In genomic region chr16:63179228-63179627, GRCm38 (mm10) we compare ENCODE assay signal across 13 mouse cellular contexts.
DNase-seq lines count a peak whose midpoint lies in the region; ATAC-seq lines count a peak whose summit lies in the region.
"Had no signal": no experiment of that assay in that cellular context is flagged by ENCODE, and none has a peak within 500 bp of the region (broad histone marks: within the 10 kb centered on the region; RNA-seq: fewer than 3 reads in every experiment).

No protein-coding gene starts in this region.

- no peak overlapping the region for H3K4me2 ChIP-seq in midbrain, embryonic 14.5 days (ENCODE audit: low read length)
- H3K4me2 ChIP-seq in midbrain, embryonic 16.5 days (ENCODE audit: low read length) = no peak overlapping the region
- H3K4me2 ChIP-seq: liver, embryonic 13.5 days; midbrain, embryonic 12.5 days; neural tube, embryonic 15.5 days had no signal

- H3K9me3 ChIP-seq in midbrain, embryonic 14.5 days (ENCODE audit: control insufficient read depth, low read length) = no peaks in the 10 kb centered on the region
- no peaks in the 10 kb centered on the region for H3K9me3 ChIP-seq in midbrain, embryonic 16.5 days (replicated peaks; ENCODE audit: control insufficient read depth, low read length, poor library complexity, severe bottlenecking)
- no peaks in the 10 kb centered on the region for H3K9me3 ChIP-seq in hindbrain, embryonic 10.5 days
- H3K9me3 ChIP-seq: liver, embryonic 13.5 days; midbrain, embryonic 12.5 days; neural tube, embryonic 15.5 days had no signal

- H3K36me3 ChIP-seq in midbrain, embryonic 14.5 days (ENCODE audit: control insufficient read depth, insufficient read depth, low read length) = no peaks in the 10 kb centered on the region
- H3K36me3 ChIP-seq in midbrain, embryonic 16.5 days (ENCODE audit: control insufficient read depth, insufficient read depth, low read length) = no peaks in the 10 kb centered on the region
- no peaks in the 10 kb centered on the region for H3K36me3 ChIP-seq in hindbrain, embryonic 10.5 days
- H3K36me3 ChIP-seq: liver, embryonic 13.5 days; midbrain, embryonic 12.5 days; neural tube, embryonic 15.5 days had no signal

- H3K27me3 ChIP-seq in midbrain, embryonic 14.5 days (ENCODE audit: control insufficient read depth, insufficient read depth, low read length) = no peaks in the 10 kb centered on the region
- H3K27me3 ChIP-seq in midbrain, embryonic 16.5 days (ENCODE audit: control insufficient read depth, insufficient read depth, low read depth, low read length) = no peaks in the 10 kb centered on the region
- H3K27me3 ChIP-seq in hindbrain, embryonic 10.5 days (ENCODE audit: insufficient read depth, poor library complexity, severe bottlenecking) = no peaks in the 10 kb centered on the region
- H3K27me3 ChIP-seq: CH12.LX; liver, embryonic 13.5 days; midbrain, embryonic 12.5 days; neural tube, embryonic 15.5 days had no signal

- H3K4me1 ChIP-seq in midbrain, embryonic 14.5 days (ENCODE audit: control insufficient read depth, insufficient read depth, low read length) = no peaks in the 10 kb centered on the region
- no peaks in the 10 kb centered on the region for H3K4me1 ChIP-seq in midbrain, embryonic 16.5 days (ENCODE audit: control insufficient read depth, insufficient read depth, low read length)
- H3K4me1 ChIP-seq in hindbrain, embryonic 10.5 days (replicated peaks) = no peaks in the 10 kb centered on the region
- H3K4me1 ChIP-seq: liver, embryonic 13.5 days; midbrain, embryonic 12.5 days; neural tube, embryonic 15.5 days had no signal

- no peak overlapping the region for H3K27ac ChIP-seq in midbrain, embryonic 14.5 days (replicated peaks; ENCODE audit: low read depth, low read length)
- no peak overlapping the region for H3K27ac ChIP-seq in midbrain, embryonic 16.5 days (ENCODE audit: low read length)
- H3K27ac ChIP-seq in hindbrain, embryonic 10.5 days = no peak overlapping the region
- H3K27ac ChIP-seq: liver, embryonic 13.5 days; midbrain, embryonic 12.5 days; neural tube, embryonic 15.5 days had no signal

- ATAC-seq in midbrain, embryonic 14.5 days (ENCODE audit: low FRiP score, low TSS enrichment) = no peak
- ATAC-seq in midbrain, embryonic 16.5 days = no peak

- no peak overlapping the region for H3K4me3 ChIP-seq in midbrain, embryonic 14.5 days (replicated peaks; ENCODE audit: low read depth, low read length)
- H3K4me3 ChIP-seq in midbrain, embryonic 16.5 days (ENCODE audit: low read depth, low read length) = no peak overlapping the region
- no peak overlapping the region for H3K4me3 ChIP-seq in hindbrain, embryonic 10.5 days
- H3K4me3 ChIP-seq: liver, embryonic 13.5 days; midbrain, embryonic 12.5 days; neural tube, embryonic 15.5 days had no signal

- 70% methylated on average over 5 of the region's 5 CpGs for WGBS in midbrain, embryonic 14.5 days
- 60% methylated on average over 5 of the region's 5 CpGs for WGBS in midbrain, embryonic 16.5 days
- WGBS in hindbrain, embryonic 10.5 days = 75% methylated on average over 5 of the region's 5 CpGs

- peak; percentile 18 for DNase-seq in midbrain, embryonic 14.5 days
- DNase-seq in frontal cortex, adult 2 months (ENCODE audit: extremely low spot score in 1 of 2, low spot score in 1 of 2) = peak; percentile 8 to 66
- DNase-seq in left cerebral cortex, adult 9 months (ENCODE audit: low spot score in 2 of 2) = peak; percentile 10 to 30
- peak; percentile 33 for DNase-seq in telencephalon, adult 2 months (ENCODE audit: low read depth, low spot score)
- DNase-seq in cerebellum, adult 18-20 months = no peak
- no peak for DNase-seq in hindbrain, embryonic 10.5 days (ENCODE audit: low spot score)
- DNase-seq: cerebellum, postnatal 25 days; gastrocnemius, postnatal 10 days; liver, embryonic 13.5 days had no signal

- no peak overlapping the region for H3K9ac ChIP-seq in midbrain, embryonic 14.5 days (replicated peaks; ENCODE audit: low read length)
- no peak overlapping the region for H3K9ac ChIP-seq in midbrain, embryonic 16.5 days (ENCODE audit: low read depth, low read length)
- H3K9ac ChIP-seq: liver, embryonic 13.5 days; midbrain, embryonic 12.5 days; neural tube, embryonic 15.5 days had no signal

Comparison
In these comparisons a context has a peak if more than half of its experiments do, and no peak if none do; other contexts are left out.
1. DNase-seq: peak in midbrain, embryonic 14.5 days (single experiment), frontal cortex, adult 2 months (2 of 2), left cerebral cortex, adult 9 months (2 of 2) and telencephalon, adult 2 months (single experiment); none in cerebellum, adult 18-20 months (0 of 2) and hindbrain, embryonic 10.5 days (single experiment).